Mouse (Mus musculus) forebrain, embryonic 10.5 days (tissue): ENCODE measurements around the gene Crat. TPM values are rescaled to one million over a fixed set of nuclear protein-coding genes. Genes with fewer than 3 reads are reported as not detected.
"Not testable (repeated sequence)": the region's sequence is repeated elsewhere in the genome, so short reads cannot be mapped to it uniquely, and the experiment has no call there.

Experiments
- DNase-seq: peaks from one replicate; pipeline ENCODE4 v3.0.0-alpha.2; 2017; ENCODE audit warnings: low spot score; ENCODE audit errors: extremely low spot score
- H3K27ac ChIP-seq: fragments of 300-500 bp; sonication (generic); 2 replicates; pipeline ENCODE4 v1.5.1; 2016; ENCODE audit warnings: mild to moderate bottlenecking
- H3K27me3 ChIP-seq: fragments of 300-500 bp; sonication (generic); 2 replicates; pipeline ENCODE4 v1.6.1; 2016; ENCODE audit warnings: mild to moderate bottlenecking; ENCODE audit not compliant: poor library complexity, severe bottlenecking
- H3K36me3 ChIP-seq: fragments of 300-500 bp; sonication (generic); replicated peaks from 2 replicates; pipeline ENCODE4 v1.6.1; 2016; ENCODE audit warnings: mild to moderate bottlenecking, moderate library complexity
- H3K4me1 ChIP-seq: fragments of 300-500 bp; sonication (generic); 2 replicates; pipeline ENCODE4 v1.6.1; 2016
- H3K4me3 ChIP-seq: fragments of 300-500 bp; sonication (generic); 2 replicates; pipeline ENCODE4 v1.5.1; 2016; ENCODE audit warnings: mild to moderate bottlenecking, moderate library complexity
- H3K9me3 ChIP-seq: fragments of 300-500 bp; sonication (generic); 2 replicates; pipeline ENCODE4 v1.6.1; 2016; ENCODE audit warnings: mild to moderate bottlenecking, moderate library complexity
- WGBS: fragments of 180-500 bp; shearing (Covaris S2); methylation state at CpG from one replicate; pipeline ENCODE4 v1.1.7; 2016; 5-methylcytosine and 5-hydroxymethylcytosine counted together
- polyA plus RNA-seq: library from polyadenylated mRNA; unstranded; fragments of >200 nt; fragmentation: Nextera tagmentation; extraction: Ambion mirVana; gene quantifications from 2 replicates; pipeline ENCODE4 v1.2.1, GENCODE M21; 2016

Gene Crat
- polyA plus RNA-seq, 1 experiment from 2014 or later: 23.6 TPM

- DNase-seq: no peak
- H3K36me3 ChIP-seq: peaks cover 89% of the 10 kb centered on the region
- WGBS: 85% methylated on average over 5 of the region's 5 CpGs
These were observed 20.5 kb upstream of the Crat start for GRCm38 (mm10) chr2:30436156-30436545.

GRCm38 (mm10) chr2:30435326-30436155 is 19.9 kb upstream of the Crat start:
- DNase-seq: peak; percentile 68
- WGBS: 62% methylated on average over 5 of the region's 5 CpGs
- H3K4me3 ChIP-seq: no peak overlapping the region
- H3K27ac ChIP-seq: no peak overlapping the region
- peaks cover 92% of the 10 kb centered on the region for H3K36me3 ChIP-seq
- H3K27me3 ChIP-seq: no peaks in the 10 kb centered on the region
- H3K4me1 ChIP-seq: peaks cover 8% of the 10 kb centered on the region
- no peaks in the 10 kb centered on the region for H3K9me3 ChIP-seq

More at GRCm38 (mm10) chr2:30436156-30436545, 20.5 kb upstream of the Crat start:
- Histone ChIP-seq H3K27me3 (no peaks in the 10 kb centered on the region), H3K4me3 (no peak overlapping the region), H3K27ac (no peak overlapping the region), H3K9me3 (no peaks in the 10 kb centered on the region), H3K4me1 (peaks cover 14% of the 10 kb centered on the region)

- no peak overlapping the region for H3K4me3 ChIP-seq
- H3K4me1 ChIP-seq: no peaks in the 10 kb centered on the region
- no peaks in the 10 kb centered on the region for H3K9me3 ChIP-seq
- H3K27ac ChIP-seq: no peak overlapping the region
- DNase-seq: no peak
- H3K27me3 ChIP-seq: no peaks in the 10 kb centered on the region
- H3K36me3 ChIP-seq: peaks cover 85% of the 10 kb centered on the region
These were observed 13.5 kb upstream of the Crat start for GRCm38 (mm10) chr2:30429156-30429555.

- Histone ChIP-seq H3K36me3 (peaks cover 15% of the 10 kb centered on the region), H3K27ac (no peak overlapping the region), H3K4me1 (peaks cover 29% of the 10 kb centered on the region), H3K9me3 (no peaks in the 10 kb centered on the region), H3K4me3 (no peak overlapping the region), H3K27me3 (no peaks in the 10 kb centered on the region)
- WGBS: 87% methylated on average over 4 of the region's 4 CpGs
- DNase-seq: no peak
These were observed 5.8 kb upstream of the Crat start for GRCm38 (mm10) chr2:30421432-30421831.

GRCm38 (mm10) chr2:30419112-30419511 is 3.5 kb upstream of the Crat start:
- Histone ChIP-seq H3K27me3 (peaks cover 9% of the 10 kb centered on the region), H3K4me1 (peaks cover 47% of the 10 kb centered on the region), H3K9me3 (no peaks in the 10 kb centered on the region), H3K27ac (peak overlapping the region; percentile 76), H3K36me3 (peaks cover 7% of the 10 kb centered on the region), H3K4me3 (peak overlapping the region; percentile 29; the same call in 1 of the 2 replicates)
- DNase-seq: no peak
- WGBS: 42% methylated on average over 10 of the region's 10 CpGs

GRCm38 (mm10) chr2:30418259-30418658 is 2.6 kb upstream of the Crat start:
- H3K36me3 ChIP-seq: peaks cover 7% of the 10 kb centered on the region
- DNase-seq: no peak
- H3K4me3 ChIP-seq: peak overlapping the region; percentile 10; the same call in 1 of the 2 replicates
- peaks cover 18% of the 10 kb centered on the region for H3K27me3 ChIP-seq
- H3K27ac ChIP-seq: peak overlapping the region; percentile 76; the same call in 1 of the 2 replicates
- H3K9me3 ChIP-seq: no peaks in the 10 kb centered on the region
- WGBS: 84% methylated on average over 6 of the region's 6 CpGs
- peaks cover 55% of the 10 kb centered on the region for H3K4me1 ChIP-seq

GRCm38 (mm10) chr2:30417595-30418165 is 2.1 kb upstream of the Crat start:
- WGBS: 86% methylated on average over 5 of the region's 5 CpGs
- Histone ChIP-seq H3K27ac (no peak overlapping the region), H3K27me3 (peaks cover 22% of the 10 kb centered on the region), H3K4me3 (peak overlapping the region; percentile 14), H3K9me3 (no peaks in the 10 kb centered on the region), H3K4me1 (peaks cover 55% of the 10 kb centered on the region), H3K36me3 (peaks cover 8% of the 10 kb centered on the region)
- DNase-seq: no peak

- H3K4me1 ChIP-seq: peaks cover 55% of the 10 kb centered on the region
- not testable (repeated sequence) for DNase-seq, H3K9me3 ChIP-seq
- H3K27me3 ChIP-seq: peaks cover 23% of the 10 kb centered on the region
- H3K27ac ChIP-seq: peak overlapping the region; percentile 99; the same call in 1 of the 2 replicates
- 81% methylated on average over 6 of the region's 6 CpGs for WGBS
- H3K4me3 ChIP-seq: peak overlapping the region; percentile 89
- H3K36me3 ChIP-seq: peaks cover 11% of the 10 kb centered on the region
These were observed 1.5 kb upstream of the Crat start for GRCm38 (mm10) chr2:30417154-30417553.

- Histone ChIP-seq H3K4me1 (peaks cover 55% of the 10 kb centered on the region), H3K36me3 (peaks cover 13% of the 10 kb centered on the region), H3K9me3 (no peaks in the 10 kb centered on the region), H3K27ac (peak overlapping the region; percentile 99), H3K4me3 (peak overlapping the region; percentile 89), H3K27me3 (peaks cover 23% of the 10 kb centered on the region)
- DNase-seq: no peak
- under 1% methylated on average over 7 of the region's 7 CpGs for WGBS
These were observed 994 bp upstream of the Crat start for GRCm38 (mm10) chr2:30416649-30416965.

- WGBS: under 1% methylated on average over 67 of the region's 67 CpGs
- H3K9me3 ChIP-seq: no peaks in the 10 kb centered on the region
- H3K36me3 ChIP-seq: peaks cover 14% of the 10 kb centered on the region
- H3K27ac ChIP-seq: peak within 1 kb of the TSS; percentile 99
- H3K27me3 ChIP-seq: peaks cover 23% of the 10 kb centered on the region
- peaks cover 55% of the 10 kb centered on the region for H3K4me1 ChIP-seq
- peak within 1 kb of the TSS; percentile 89 for H3K4me3 ChIP-seq
- DNase-seq: peak; percentile 92
These were observed 479 bp upstream of the Crat start, which contains the start of gene Ptpa for GRCm38 (mm10) chr2:30415936-30416648. Gene Ptpa, plus strand, starts transcription at chr2:30416039.

- peak overlapping the region; percentile 99 for H3K27ac ChIP-seq
- H3K4me1 ChIP-seq: peaks cover 55% of the 10 kb centered on the region
- H3K36me3 ChIP-seq: peaks cover 24% of the 10 kb centered on the region
- 46% methylated on average over 5 of the region's 5 CpGs for WGBS
- peak overlapping the region; percentile 89 for H3K4me3 ChIP-seq
- DNase-seq: no peak
- no peaks in the 10 kb centered on the region for H3K9me3 ChIP-seq
- H3K27me3 ChIP-seq: peaks cover 23% of the 10 kb centered on the region
These were observed 932 bp downstream of the Crat start for GRCm38 (mm10) chr2:30414681-30415080.

- 85% methylated on average over 4 of the region's 4 CpGs for WGBS
- peaks cover 51% of the 10 kb centered on the region for H3K4me1 ChIP-seq
- no peaks in the 10 kb centered on the region for H3K9me3 ChIP-seq
- peak overlapping the region; percentile 89; the same call in 1 of the 2 replicates for H3K4me3 ChIP-seq
- peaks cover 30% of the 10 kb centered on the region for H3K36me3 ChIP-seq
- DNase-seq: no peak
- H3K27ac ChIP-seq: 0 out of 2 replicates have a peak overlapping the region, but pooled peaks have one; percentile 25
- peaks cover 23% of the 10 kb centered on the region for H3K27me3 ChIP-seq
These were observed 1.5 kb downstream of the Crat start for GRCm38 (mm10) chr2:30414101-30414500.
